Mouse (Mus musculus) MEL (cell line): ENCODE measurements at regions not wholly inside any gene's neighbourhood (a gene's known extent, or its start where the extent isn't known, plus 50 kb on each side); places are given as distances from the start of the nearest gene placed in this dataset.

Source experiments
- DNase-seq: peaks from one replicate; pipeline ENCODE4 v3.0.0; 2011; ENCODE audit warnings: low read depth, low spot score
- H3K27ac ChIP-seq: 2 replicates; pipeline ENCODE4 v1.5.1; 2012; ENCODE audit warnings: low read depth, mild to moderate bottlenecking, control low read depth, low read length, moderate library complexity; ENCODE audit not compliant: control insufficient read depth
- H3K27me3 ChIP-seq, 2 experiments: fragments of 150-350 bp in 1 of 2; sonication (generic) in 1 of 2; 2 replicates each; pipeline ENCODE4 v1.6.1; 2012; ENCODE audit warnings: low read length in 2 of 2, mild to moderate bottlenecking in 2 of 2, improper control_type of control experiment in 1 of 2, moderate library complexity in 1 of 2; ENCODE audit not compliant: insufficient read depth in 2 of 2, control insufficient read depth in 1 of 2
- H3K36me3 ChIP-seq, 2 experiments: 2 replicates each; pipeline ENCODE4 v1.6.1; 2012 to 2014; ENCODE audit warnings: low read length in 2 of 2, improper control_type of control experiment in 1 of 2, inconsistent platforms in 1 of 2, mild to moderate bottlenecking in 1 of 2; ENCODE audit not compliant: insufficient read depth in 2 of 2, control insufficient read depth in 1 of 2
- H3K4me1 ChIP-seq, 2 experiments: fragments of 150-350 bp in 1 of 2; sonication (generic) in 1 of 2; 2 replicates each; pipeline ENCODE4 v1.6.1; 2012; ENCODE audit warnings: low read length in 2 of 2, improper control_type of control experiment in 1 of 2, mild to moderate bottlenecking in 1 of 2; ENCODE audit not compliant: insufficient read depth in 2 of 2, control insufficient read depth in 1 of 2
- H3K4me3 ChIP-seq, 2 experiments: fragments of 150-350 bp in 1 of 2; sonication (generic) in 1 of 2; 2 replicates each; pipeline ENCODE4 v1.5.1; 2012; ENCODE audit warnings: low read depth in 2 of 2, low read length in 2 of 2, mild to moderate bottlenecking in 2 of 2, moderate library complexity in 2 of 2, control low read depth in 1 of 2, improper control_type of control experiment in 1 of 2; ENCODE audit not compliant: control insufficient read depth in 1 of 2, insufficient read depth in 1 of 2
- H3K79me2 ChIP-seq: 2 replicates; pipeline ENCODE4 v1.6.1; 2012; ENCODE audit warnings: mild to moderate bottlenecking, low read length, moderate library complexity; ENCODE audit not compliant: control insufficient read depth, poor library complexity, insufficient read depth
- H3K9ac ChIP-seq: 2 replicates; pipeline ENCODE4 v1.6.1; 2012; ENCODE audit warnings: low read depth, mild to moderate bottlenecking, control low read depth, low read length, moderate library complexity; ENCODE audit not compliant: control insufficient read depth, poor library complexity, severe bottlenecking
- H3K9me3 ChIP-seq: fragments of 150-350 bp; sonication (generic); replicated peaks from 2 replicates; pipeline ENCODE4 v1.6.1; 2012; ENCODE audit warnings: mild to moderate bottlenecking, low read length, improper control_type of control experiment, moderate library complexity; ENCODE audit not compliant: insufficient read depth
- BHLHE40 ChIP-seq: IDR thresholded peaks from 2 replicates; pipeline ENCODE4 v1.6.1; 2012; ENCODE audit warnings: low read depth, mild to moderate bottlenecking, inconsistent platforms, low read length, improper control_type of control experiment, borderline replicate concordance
- E2F4 ChIP-seq: IDR thresholded peaks from 2 replicates; pipeline ENCODE4 v1.6.1; 2011; ENCODE audit warnings: low read depth, low read length, improper control_type of control experiment, borderline replicate concordance
- ELF1 ChIP-seq: IDR thresholded peaks from 2 replicates; pipeline ENCODE4 v1.6.1; 2014; ENCODE audit warnings: low read depth, mild to moderate bottlenecking, inconsistent platforms, low read length, improper control_type of control experiment, moderate library complexity
- ETS1 ChIP-seq: IDR thresholded peaks from 2 replicates; pipeline ENCODE4 v1.6.1; 2012; ENCODE audit warnings: low read depth, mild to moderate bottlenecking, inconsistent platforms, low read length, improper control_type of control experiment, moderate library complexity
- GABPA ChIP-seq: IDR thresholded peaks from 2 replicates; pipeline ENCODE4 v1.6.1; 2012; ENCODE audit warnings: low read depth, mild to moderate bottlenecking, inconsistent platforms, low read length, improper control_type of control experiment, moderate library complexity
- GATA1 ChIP-seq: IDR thresholded peaks from 2 replicates; pipeline ENCODE4 v1.6.1; 2011; ENCODE audit warnings: low read depth, low read length, improper control_type of control experiment
- KAT2A ChIP-seq: conservative IDR thresholded peaks from 2 replicates; pipeline ENCODE4 v1.6.1; 2012; ENCODE audit warnings: low read depth, low read length, improper control_type of control experiment, inconsistent platforms
- MAFK ChIP-seq: IDR thresholded peaks from 2 replicates; pipeline ENCODE4 v1.6.1; 2011; ENCODE audit warnings: low read depth, mild to moderate bottlenecking, low read length, improper control_type of control experiment, borderline replicate concordance
- MXI1 ChIP-seq: IDR thresholded peaks from 2 replicates; pipeline ENCODE4 v1.6.1; 2011; ENCODE audit warnings: mild to moderate bottlenecking, low read depth, low read length, improper control_type of control experiment
- MYB ChIP-seq: IDR thresholded peaks from 2 replicates; pipeline ENCODE4 v1.6.1; 2011; ENCODE audit warnings: mild to moderate bottlenecking, low read depth, low read length, improper control_type of control experiment
- MYC ChIP-seq: IDR thresholded peaks from 2 replicates; pipeline ENCODE4 v1.6.1; 2011; ENCODE audit warnings: low read depth, mild to moderate bottlenecking, low read length, improper control_type of control experiment, moderate library complexity
- NELFE ChIP-seq: IDR thresholded peaks from 2 replicates; pipeline ENCODE4 v1.6.1; 2011; ENCODE audit warnings: low read depth, low read length, improper control_type of control experiment
- NRF1 ChIP-seq: IDR thresholded peaks from 2 replicates; pipeline ENCODE4 v1.6.1; 2014; ENCODE audit warnings: low read depth, mild to moderate bottlenecking, inconsistent platforms, low read length, improper control_type of control experiment, moderate library complexity; ENCODE audit not compliant: poor library complexity, insufficient read depth, severe bottlenecking
- POLR2AphosphoS2 ChIP-seq: IDR thresholded peaks from 2 replicates; pipeline ENCODE4 v1.6.1; 2011; ENCODE audit warnings: low read length, improper control_type of control experiment
- POLR2AphosphoS5 ChIP-seq: IDR thresholded peaks from 2 replicates; pipeline ENCODE4 v1.6.1; 2012; ENCODE audit warnings: low read depth, borderline replicate concordance, mild to moderate bottlenecking, inconsistent platforms, low read length, moderate library complexity, mixed read lengths
- RAD21 ChIP-seq: IDR thresholded peaks from 2 replicates; pipeline ENCODE4 v1.6.1; 2011; ENCODE audit warnings: mild to moderate bottlenecking, low read depth, low read length, improper control_type of control experiment
- RCOR1 ChIP-seq: IDR thresholded peaks from 2 replicates; pipeline ENCODE4 v1.6.1; 2012; ENCODE audit warnings: low read depth, mild to moderate bottlenecking, inconsistent platforms, low read length, improper control_type of control experiment
- SIN3A ChIP-seq: IDR thresholded peaks from 2 replicates; pipeline ENCODE4 v1.6.1; 2012; ENCODE audit warnings: low read length, improper control_type of control experiment, inconsistent platforms
- SMC3 ChIP-seq: IDR thresholded peaks from 2 replicates; pipeline ENCODE4 v1.6.1; 2011; ENCODE audit warnings: low read depth, low read length, improper control_type of control experiment
- TCF12 ChIP-seq: IDR thresholded peaks from 2 replicates; pipeline ENCODE4 v1.6.1; 2014; ENCODE audit warnings: low read depth, mild to moderate bottlenecking, inconsistent platforms, low read length, improper control_type of control experiment, moderate library complexity
- UBTF ChIP-seq: IDR thresholded peaks from 2 replicates; pipeline ENCODE4 v1.6.1; 2012; ENCODE audit warnings: low read depth, mild to moderate bottlenecking, inconsistent platforms, low read length, improper control_type of control experiment, moderate library complexity, borderline replicate concordance; ENCODE audit not compliant: insufficient read depth
- USF1 ChIP-seq: IDR thresholded peaks from 2 replicates; pipeline ENCODE4 v1.6.1; 2014; ENCODE audit warnings: low read depth, mild to moderate bottlenecking, inconsistent platforms, low read length, improper control_type of control experiment, moderate library complexity
- USF2 ChIP-seq, 2 experiments: IDR thresholded peaks; 2 replicates each; pipeline ENCODE4 v1.6.1; 2011 to 2012; ENCODE audit warnings: improper control_type of control experiment in 2 of 2, low read length in 2 of 2, borderline replicate concordance in 1 of 2, inconsistent platforms in 1 of 2, low read depth in 1 of 2, mild to moderate bottlenecking in 1 of 2; ENCODE audit not compliant: insufficient read depth in 1 of 2
- ZC3H11A ChIP-seq: IDR thresholded peaks from 2 replicates; pipeline ENCODE4 v1.6.1; 2012; ENCODE audit warnings: low read depth, mild to moderate bottlenecking, inconsistent platforms, low read length, improper control_type of control experiment
- ZMIZ1 ChIP-seq: IDR thresholded peaks from 2 replicates; pipeline ENCODE4 v1.6.1; 2012; ENCODE audit warnings: low read depth, mild to moderate bottlenecking, inconsistent platforms, low read length, improper control_type of control experiment, moderate library complexity
- ZNF384 ChIP-seq: IDR thresholded peaks from 2 replicates; pipeline ENCODE4 v1.6.1; 2012; ENCODE audit warnings: low read depth, mild to moderate bottlenecking, inconsistent platforms, low read length, improper control_type of control experiment

DNA sequence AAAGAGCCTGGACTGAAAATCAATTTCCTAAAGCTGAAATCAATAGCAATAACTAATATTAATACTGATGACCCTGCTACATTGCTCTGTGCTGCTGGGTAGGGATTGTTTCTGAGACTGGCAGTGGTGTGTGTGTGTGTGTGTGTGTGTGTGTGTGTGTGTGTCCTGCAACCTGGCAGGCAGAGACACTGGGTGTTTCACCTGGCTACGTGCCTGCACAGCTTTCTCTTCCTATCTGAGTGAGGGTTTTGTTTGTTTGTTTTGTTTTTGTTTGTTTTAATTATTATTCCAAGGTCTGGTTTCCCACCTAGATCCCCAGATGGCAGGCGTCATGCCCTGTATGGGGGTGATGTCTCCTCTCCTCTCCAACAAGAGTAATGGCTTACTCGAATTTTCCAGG is 54.5 kb upstream of the Rxra start:
- no peak for DNase-seq
- H3K27ac ChIP-seq, result no peak overlapping the region
- H3K36me3 ChIP-seq, result no peaks in the 10 kb centered on the region
- no peak overlapping the region for H3K9ac ChIP-seq
- no peak overlapping the region for H3K4me3 ChIP-seq
- no peaks in the 10 kb centered on the region for H3K4me1 ChIP-seq
- TF ChIP-seq KAT2A, result no peak
- TF ChIP-seq ZNF384, result no peak
- no peak for TF ChIP-seq BHLHE40
- TF ChIP-seq NELFE, result no peak
- TF ChIP-seq NRF1, result no peak
- no peak for TF ChIP-seq ETS1
- TF ChIP-seq ELF1, result no peak
- no peak for TF ChIP-seq RAD21
- no peak for TF ChIP-seq RCOR1
- TF ChIP-seq ZC3H11A, result no peak
- TF ChIP-seq POLR2AphosphoS2, result no peak
- no peak for TF ChIP-seq TCF12
- no peak for TF ChIP-seq MYB
- no peak for TF ChIP-seq MYC
- no peak for TF ChIP-seq GATA1
- TF ChIP-seq MAFK, result no peak
- TF ChIP-seq GABPA, result no peak
- TF ChIP-seq E2F4, result no peak
- no peak for TF ChIP-seq SIN3A
- H3K27me3 ChIP-seq, result peaks cover 0 to 6% of the 10 kb centered on the region in 2 experiments; a peak in 2 of 4 replicates
- H3K9me3 ChIP-seq, result no peaks in the 10 kb centered on the region
- H3K79me2 ChIP-seq, result no peaks in the 10 kb centered on the region

DNA sequence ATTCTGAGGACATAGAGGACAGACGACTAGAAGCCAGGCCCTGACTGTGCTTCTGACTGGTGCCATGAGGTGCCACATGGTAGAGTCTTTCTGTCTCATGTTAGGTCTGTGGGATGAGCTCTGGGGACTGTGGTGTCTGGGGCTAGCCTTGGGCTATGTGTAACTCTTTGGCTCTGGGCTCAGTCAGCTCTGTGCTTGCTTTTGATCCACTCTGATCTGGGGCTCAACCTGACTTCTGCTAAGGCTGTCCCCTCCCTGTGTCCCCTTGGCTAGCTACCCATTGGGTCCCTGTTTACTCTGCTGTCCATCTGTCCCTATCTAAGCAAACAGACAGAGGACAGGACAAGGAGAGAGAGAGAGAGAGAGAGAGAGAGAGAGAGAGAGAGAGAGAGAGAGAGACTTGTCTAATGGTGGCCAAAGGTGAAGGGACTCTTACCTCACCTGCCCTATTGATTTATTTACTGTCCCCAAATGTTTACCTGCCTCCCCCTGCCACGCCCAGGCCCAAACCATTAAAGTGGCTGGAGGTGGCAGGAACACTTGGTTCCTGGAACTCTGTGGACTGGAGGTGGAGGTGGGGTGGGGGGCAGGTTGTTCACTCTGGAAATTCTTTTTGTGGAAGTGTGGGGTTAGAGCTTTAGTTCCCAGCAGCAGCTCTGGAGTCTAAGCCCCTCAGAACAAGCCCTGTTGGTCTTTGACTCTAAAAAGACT is 51.4 kb upstream of the Rxra start:
- no peaks in the 10 kb centered on the region for H3K79me2 ChIP-seq
- H3K27ac ChIP-seq, result no peak overlapping the region
- peaks cover 0 to 6% of the 10 kb centered on the region in 2 experiments; a peak in 2 of 4 replicates for H3K27me3 ChIP-seq
- no peaks in the 10 kb centered on the region for H3K9me3 ChIP-seq
- H3K36me3 ChIP-seq, result no peaks in the 10 kb centered on the region
- no peak for DNase-seq
- no peak overlapping the region for H3K4me3 ChIP-seq
- no peak overlapping the region for H3K9ac ChIP-seq
- TF ChIP-seq ETS1 (no peak), NELFE (no peak), ZMIZ1 (no peak), USF2 (IDR thresholded peaks at IDR 0.05; ENCODE audit: borderline replicate concordance in 1 of 2, insufficient read depth in 1 of 2, low read depth in 1 of 2, low read length in 2 of 2) (no peak), ZC3H11A (no peak), SMC3 (no peak), USF1 (no peak), UBTF (no peak), POLR2AphosphoS5 (no peak), MXI1 (no peak), RCOR1 (no peak)
- H3K4me1 ChIP-seq, result no peaks in the 10 kb centered on the region
